Mouse (Mus musculus) CD4-positive, CD25-positive, alpha-beta regulatory T cell, adult 2 months (primary cell): ENCODE results near the gene Ankub1.

Experiments
- DNase-seq: peaks from one replicate; pipeline ENCODE4 v3.0.0-alpha.2; 2012; ENCODE audit warnings: low read depth, low spot score

The Ankub1 gene

DNA sequence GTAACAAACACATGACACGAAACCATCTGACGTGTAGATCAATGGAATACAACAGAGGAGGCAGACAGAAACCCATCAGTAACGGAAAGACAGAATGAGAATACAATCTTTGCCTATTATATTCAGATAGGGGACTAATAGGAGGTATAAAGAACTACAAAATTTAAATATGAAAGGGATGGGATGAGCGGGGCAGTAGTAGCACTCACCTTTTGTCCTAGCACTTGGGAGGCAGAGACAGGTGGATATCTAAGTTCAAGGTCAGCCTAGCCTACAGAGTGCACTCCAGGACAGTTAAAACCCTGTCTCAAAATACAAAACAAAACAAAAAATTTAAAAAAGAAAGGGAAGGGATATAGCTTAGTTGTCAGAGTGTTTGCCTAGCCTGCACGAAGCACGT lies 49.4 kb downstream of the Ankub1 start:
- DNase-seq = no peak

DNA sequence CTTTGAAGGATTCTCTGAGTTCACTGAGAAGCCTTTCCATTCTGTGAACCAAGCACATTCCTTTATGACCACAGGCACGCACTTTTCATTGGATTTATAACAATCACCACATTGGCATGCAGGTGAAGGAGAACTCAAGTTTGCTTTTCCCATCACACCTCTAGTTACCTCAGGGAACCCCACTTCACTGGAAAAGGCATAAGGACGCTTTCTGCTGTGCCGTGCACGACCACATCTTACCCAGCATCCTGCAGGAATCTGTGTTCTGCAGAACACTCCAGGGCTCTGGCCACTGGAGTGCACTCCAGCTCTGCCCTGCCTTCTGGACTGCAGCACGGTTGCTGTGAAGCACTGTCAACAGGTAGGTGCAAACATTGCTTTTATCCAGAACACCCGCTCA lies 55.0 kb downstream of the Ankub1 start:
- no peak for DNase-seq

DNA sequence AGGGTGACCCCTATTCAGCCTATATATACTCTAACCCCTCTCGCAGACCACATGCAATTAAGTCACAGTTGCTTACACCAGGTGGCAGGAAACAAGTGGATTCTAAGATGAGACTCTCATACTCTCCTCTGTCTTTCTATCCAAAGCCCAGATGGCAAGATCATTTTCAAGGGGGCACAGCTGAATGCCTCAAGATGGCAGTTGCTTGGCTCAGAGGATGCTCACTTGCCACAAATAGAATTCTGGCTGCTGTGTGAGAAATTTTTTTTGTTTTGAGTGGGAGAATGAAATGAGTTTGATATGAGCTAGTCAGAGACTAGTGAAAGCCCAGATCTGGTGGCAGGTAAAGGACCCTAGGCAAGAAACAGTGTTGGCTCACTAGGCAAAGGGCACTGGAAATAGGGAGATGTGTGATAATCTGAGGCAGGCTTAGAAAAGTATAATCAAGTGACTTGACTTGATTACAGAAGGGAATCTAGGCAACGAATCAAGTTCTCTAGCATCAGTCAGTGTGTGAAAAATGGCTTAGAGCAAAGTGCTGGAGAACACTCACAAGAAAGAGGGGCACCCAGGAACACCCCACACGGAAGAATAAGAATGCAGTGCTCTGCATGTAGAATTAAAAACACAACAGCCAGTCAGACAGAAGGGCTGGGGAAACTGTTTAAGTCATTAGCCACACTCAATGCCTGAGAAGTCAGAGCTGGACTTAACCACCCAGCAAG lies 57.7 kb downstream of the Ankub1 start:
- DNase-seq = no peak

DNA sequence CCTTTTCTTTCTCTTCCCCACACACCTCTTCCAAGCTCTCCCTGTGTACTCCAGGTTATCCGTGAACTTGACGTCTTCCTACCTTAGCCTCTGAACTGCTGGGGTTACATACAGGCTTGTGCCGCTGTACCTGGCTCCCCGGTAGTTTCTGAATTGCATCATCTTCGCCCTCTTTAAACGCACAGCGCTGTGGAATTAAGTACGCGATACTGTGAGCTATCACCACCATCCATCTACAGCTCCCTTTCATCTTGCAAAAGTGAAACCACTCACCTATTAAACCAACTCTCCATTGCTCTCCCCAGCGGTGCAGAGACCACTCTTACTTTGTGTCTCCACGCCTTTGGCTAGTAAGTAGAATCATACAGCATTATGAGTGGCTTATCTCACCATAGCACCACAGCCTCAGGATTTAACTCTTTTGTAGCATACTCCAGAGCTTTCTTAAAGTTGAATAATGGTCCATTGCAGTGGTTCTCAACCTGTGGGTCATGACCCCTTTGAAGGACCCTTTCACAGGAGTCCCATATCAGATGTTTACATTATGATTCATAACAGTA lies 65.6 kb downstream of the Ankub1 start:
- DNase-seq = no peak

DNA sequence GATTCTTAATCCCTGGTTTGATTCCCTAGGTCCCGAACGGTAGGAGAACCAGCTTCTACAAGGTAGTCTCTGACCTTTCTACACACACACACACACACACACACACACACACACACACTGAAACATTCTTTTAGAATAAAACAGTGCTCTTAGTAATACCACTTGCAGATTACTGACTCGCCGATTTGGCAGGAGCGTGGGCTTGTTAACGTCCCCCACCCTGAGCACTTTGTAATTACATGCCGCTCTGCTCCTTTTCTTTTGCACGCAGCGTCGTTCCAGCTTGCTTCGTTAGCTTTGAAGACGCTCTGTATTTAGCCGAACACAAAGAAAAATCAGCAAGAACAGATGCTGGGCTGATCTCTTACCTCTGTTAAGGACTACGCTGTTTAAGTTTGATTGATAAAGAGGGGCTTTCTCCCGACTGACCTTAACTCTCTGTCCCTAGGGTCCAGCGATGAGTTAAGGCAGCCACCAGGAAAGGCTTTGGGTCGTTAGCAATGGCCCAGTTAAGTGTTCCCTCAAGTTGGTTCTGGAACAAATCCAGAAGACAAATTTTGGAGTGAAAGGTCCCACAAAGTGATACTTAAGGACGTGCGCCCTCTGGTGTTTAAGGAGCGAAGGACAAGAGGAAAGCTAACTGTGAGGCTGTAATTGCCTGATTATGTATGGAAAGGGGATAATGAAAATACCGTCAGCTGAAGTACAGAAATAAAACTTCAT lies 67.2 kb downstream of the Ankub1 start:
- peak; percentile 68 for DNase-seq

DNA sequence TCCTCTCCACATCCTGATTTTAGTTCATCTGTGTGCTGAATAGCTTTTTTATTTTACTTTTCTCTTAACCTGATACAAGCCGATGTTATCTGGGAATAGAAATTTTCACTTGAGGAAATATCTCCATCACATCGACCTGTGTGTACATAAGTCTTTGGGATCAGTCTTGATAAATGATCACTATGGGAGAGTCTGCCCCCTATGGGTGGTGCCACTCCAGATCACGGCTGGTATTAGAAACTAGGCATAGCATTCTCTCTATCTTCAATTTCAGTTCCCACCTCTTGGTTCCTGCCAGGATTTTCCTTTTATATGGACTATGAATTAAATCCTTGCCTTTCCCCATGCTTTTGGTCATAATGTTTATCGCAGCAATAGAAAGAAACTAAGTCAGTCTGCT lies 72.9 kb downstream of the Ankub1 start:
- DNase-seq = no peak

DNA sequence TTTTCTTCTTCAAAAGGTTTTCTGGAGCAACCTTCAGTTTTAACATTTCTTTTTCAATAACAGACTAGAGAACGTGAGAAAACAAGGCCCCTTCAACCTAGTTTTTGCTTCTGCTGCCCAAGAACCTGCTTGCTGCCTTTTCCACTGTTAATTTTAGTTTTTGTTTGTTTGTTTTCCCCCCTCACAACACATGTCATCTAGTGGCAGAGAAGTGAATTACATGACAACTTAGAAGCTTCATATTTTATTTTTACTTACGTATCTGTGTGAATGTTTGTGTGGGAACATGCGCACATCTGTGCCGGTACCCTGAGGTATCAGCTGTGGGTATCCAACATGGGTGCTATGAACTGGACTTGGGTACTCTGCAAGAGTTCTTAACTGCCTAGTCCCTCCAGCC lies 76.9 kb downstream of the Ankub1 start:
- no peak for DNase-seq

DNA sequence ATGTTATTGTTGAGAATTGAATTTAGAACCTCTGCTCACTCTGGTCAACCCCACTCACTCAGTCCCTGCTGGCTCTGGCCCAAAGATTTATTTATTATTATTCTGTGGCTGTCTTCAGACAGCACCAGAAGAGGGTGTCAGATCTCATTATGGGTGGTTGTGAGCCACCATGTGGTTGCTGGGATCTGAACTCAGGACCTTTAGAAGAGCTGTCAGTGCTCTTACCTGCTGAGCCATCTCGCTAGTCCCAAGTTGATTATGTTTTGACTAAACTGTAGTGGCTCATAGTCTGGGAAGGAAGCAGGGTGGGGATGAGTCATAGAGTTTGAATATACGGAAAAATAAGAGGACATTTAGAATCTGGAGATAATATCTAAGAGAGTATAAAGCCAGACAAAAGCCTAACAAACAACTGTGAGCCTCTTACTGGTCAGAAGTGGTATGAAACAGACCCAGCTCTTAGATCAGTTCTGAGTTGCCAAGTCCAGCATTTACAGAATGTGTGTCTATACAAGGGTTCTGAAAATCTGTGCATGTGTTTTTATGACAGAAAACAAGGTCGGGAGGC lies 80.1 kb downstream of the Ankub1 start:
- no peak for DNase-seq

DNA sequence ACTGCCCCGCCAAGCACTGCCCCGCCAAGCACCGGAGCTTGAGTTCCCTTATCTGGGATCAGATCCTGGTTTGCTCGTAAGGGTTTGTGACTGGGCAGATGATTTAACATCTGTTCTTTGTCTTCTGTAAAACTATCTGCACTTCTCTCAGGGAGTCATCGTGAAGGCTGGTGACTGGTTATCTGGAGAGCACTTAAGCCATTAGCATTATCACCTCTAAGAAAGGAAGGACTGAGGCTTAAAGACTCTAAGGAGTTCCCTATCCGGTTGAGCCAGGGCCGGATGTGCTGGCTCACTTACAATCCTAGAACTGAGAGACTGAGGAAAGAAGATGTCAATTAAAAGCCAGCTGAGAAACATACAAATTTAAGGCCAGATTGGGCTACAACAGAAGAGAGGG lies 80.8 kb downstream of the Ankub1 start:
- DNase-seq = no peak
